Mouse (Mus musculus) CD8-positive naive resting alpha-beta T cell, adult 2 months (primary cell): ENCODE results near the gene Tuba1c.

Experiments
- DNase-seq, 2 experiments: peaks; one replicate each; pipeline ENCODE4 v3.0.0; 2022; ENCODE audit warnings: low read depth in 2 of 2, low spot score in 2 of 2

Tuba1c gene

DNA sequence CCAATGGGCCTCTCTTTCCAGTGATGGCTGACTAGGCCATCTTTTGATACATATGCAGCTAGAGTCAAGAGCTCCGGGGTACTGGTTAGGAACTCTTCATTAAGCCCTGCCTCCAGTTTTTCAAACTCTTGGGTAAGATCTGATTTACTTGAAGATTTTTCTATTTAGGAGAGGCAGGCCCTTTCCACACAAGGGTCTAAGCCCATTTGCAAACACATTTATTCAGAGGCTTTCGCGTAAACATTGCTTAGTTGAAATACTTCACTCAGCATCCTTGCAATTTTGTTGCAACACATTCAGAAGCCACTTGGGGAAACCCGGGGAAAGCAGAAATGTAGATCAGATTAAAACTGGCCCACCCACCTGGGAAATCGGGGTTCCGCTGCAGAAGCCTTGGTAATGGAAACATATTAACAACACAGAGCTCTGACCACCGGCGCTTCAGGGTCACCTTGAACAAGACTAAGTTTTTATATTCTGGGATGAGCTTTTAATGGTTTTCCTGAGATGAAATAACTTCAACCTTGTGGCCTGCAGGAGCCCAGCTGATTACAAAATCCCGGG, 34.7 kb upstream of the Tuba1c start:
- DNase-seq: no peak

DNA sequence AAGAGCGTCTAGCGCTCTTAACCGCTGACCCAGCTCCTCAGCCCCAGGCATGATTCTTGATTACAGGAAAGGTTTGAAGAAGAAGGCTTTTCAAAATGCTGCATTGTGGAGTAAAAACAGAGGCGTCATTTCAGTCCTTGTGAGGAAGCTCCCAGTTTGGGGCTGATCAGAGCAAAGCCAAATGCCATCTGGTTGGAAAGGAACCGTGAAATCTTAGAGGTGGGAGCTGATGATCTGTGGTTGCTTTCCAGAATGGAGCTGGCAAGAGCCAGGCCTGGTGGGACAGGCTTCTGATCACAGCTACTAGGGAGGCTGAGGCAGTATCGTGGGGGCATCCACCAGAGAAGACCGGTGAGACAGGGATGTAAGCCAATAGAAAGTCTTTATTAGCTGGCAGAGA, 32.9 kb upstream of the Tuba1c start:
- DNase-seq: no peak

DNA sequence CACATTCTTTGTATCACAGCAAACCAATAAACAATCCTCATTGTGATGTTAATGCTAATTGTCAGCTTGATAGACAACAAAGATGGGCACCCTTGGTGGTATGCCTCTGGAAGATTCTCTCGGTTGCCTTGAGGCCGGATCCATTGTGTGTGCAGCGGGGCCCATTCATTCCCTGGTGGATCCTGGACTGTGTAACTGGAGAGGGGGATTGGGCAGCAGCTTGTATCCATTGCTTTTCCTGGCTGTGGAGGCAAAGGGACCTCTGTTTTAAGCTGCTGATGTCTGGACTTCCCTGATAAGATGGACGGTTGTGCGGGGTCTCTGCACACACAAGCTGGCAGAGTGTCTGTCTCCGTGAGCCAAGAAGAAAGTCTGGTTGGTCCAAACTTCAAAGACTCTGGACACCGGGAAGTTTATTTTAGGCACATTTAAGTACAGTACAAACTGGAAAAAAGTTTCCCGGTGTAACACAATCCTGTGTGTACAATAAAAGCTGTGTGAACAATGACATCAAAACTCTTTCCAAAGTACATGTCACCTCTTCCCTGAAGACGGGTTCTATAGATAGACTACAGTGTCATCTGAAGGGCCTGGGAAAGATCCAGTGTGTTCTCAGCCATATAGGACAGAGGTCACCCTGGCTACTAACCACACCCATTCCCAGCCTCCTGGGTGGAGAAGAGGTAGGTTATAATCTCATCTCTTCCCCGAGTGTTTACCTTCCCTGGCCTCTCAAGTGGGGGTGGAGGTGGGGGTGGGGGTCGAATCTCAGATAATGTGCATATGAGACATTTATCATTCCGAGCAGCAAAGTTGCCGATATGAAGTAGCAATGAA, 31.5 kb upstream of the Tuba1c start:
- no peak for DNase-seq

DNA sequence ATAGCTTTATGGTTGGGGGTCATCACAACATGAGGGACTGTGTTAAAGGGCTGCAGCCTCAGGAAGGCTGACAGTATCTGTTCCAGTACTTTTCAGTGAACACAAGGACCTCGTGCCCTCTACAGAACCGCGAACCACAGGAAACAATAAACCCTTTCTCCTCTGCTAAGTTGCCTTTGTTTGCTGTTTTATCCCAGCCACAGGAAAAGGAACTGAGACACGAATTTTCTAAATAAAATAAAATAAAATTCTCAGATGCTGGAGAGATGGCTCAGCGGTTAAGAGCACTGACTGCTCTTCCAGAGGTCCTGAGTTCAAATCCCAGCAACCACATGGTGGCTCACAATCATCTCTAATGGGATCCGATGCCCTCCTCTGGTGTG, 30.9 kb upstream of the Tuba1c start:
- DNase-seq: no peak

DNA sequence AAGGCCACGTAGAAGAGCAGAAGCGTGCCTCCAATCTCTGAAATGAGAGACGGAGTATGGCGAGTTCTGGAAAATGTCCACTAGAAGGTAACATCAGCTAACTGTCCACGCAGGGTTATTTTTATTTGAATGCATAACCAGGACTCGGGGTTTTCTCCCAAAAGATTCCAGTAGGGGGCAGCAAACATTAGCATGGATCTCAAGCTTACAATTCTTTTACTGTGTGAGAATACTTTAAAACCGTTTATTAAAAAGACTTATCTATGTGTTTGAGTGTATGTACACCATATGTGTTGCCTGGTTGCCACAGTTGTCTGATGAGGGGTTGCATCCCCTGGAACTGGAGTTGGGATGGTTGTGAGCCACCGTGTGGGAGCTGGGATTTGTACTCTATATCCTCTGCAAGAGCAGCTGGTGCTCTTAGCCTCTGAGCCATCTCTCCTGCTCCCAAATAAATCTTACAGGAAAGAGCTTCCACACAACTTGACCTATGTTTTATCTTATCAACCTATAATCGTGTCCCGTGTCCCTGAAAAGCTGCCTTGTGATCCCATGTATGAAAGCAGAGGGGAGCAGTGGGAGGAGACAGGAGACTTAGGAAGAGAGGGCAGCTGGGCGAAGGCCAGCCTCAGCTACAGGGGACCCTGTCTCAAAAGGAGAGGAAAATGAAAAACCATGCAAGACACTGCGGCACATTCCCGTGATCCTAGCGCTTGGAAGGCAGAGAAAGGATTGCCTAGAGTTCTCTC, 29.0 kb upstream of the Tuba1c start:
- DNase-seq: peak; percentile 57 to 71

DNA sequence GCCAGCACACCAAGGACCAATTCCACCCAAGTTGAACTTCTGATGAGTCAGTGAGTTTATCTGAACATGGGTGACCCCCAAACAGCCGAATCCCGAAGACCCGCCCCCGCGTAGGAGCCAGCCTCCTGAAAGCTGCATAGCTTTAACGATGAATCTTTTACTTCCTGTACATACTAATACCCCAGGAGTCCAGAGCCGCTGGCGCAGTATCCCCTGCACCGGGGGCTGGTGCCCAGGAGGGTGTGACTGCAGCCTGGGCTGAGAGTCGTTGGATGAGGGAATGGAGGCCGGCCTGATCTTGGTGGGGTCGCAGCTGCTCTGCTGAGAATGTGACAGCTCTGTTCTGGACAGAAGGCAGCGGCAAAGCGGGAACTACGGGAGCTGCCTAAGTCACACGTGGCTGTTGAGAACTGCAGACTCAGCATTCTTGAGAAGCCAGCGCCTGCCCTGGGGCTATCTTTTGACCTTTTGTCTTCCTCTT, 28.2 kb upstream of the Tuba1c start:
- no peak for DNase-seq

DNA sequence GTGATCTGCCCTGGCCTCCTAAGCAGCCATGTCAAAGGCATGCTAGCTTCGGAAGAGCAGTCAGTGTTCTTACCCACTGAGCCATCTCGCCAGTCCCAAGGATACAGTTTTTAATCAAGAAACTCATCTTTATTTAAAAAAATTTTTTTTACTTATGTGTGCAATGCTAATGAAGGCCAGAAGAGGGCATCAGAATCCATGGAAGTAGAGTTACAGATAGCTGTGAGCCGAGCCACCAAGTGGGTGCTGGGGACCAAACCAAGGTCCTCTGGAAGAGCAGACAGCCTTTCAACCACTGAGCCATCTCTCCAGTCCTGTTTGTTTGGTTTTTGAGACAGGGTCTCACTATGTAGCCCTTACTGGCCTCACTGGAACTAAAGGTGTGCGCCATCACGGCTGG, 26.1 kb upstream of the Tuba1c start:
- DNase-seq: no peak

DNA sequence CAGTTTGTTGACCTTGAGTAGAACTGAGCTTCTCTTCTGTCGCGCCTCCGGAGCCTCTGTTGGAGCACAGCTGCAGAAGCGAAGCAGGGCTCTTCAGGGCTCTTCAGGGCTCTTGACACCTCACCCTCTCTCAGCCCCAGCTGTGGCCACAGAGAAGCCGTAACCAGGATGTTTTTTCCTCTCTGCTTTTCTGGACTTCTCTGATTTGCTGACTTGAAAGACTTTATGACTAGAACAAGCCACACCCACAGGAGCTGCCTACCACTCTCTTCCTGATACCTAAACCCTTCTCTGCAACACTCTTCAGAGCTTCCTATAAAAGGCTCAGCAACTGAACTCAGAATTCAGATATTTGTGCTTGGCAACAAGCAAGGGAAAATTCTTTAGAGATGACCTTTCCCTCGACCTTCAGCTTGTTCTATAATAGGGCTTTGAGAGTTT, 20.9 kb upstream of the Tuba1c start:
- peak; percentile 44 to 58 for DNase-seq

DNA sequence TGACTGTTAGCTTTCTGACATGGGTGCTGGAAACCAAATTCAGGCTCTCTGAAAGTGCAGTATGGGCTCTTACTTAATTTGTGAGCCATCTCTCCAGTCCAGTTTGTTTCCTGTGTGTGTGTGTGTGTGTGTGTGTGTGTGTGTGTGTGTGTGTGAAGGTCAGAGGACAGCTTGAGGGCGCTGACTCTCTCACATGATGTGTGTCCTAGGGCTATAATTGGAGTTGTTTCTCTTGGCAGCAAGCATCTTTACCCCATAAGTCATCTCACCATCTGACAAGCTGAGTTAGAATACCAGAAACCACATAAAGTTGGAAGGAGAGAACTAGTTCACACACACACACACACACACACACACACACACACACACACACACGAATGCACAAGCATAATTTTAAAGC, 18.8 kb upstream of the Tuba1c start:
- no peak for DNase-seq

DNA sequence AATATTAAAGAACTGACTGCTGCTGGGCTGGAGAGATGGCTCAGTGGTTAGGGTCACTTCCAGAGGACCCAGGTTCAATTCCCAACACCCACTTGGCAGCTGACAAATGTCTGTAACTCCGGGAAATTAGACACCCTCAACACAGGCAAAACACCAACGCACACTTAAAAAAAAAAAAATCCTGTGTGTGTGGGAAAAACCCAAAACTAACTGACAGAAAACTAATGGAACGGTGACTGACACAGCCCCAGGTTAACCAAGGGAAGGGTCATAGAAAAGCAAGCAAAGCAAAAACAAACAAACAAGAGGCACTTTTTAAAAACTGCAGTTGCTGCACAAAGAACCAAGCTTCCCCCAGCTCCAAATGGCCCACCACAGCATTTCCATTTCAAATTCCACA, 17.7 kb upstream of the Tuba1c start:
- no peak for DNase-seq

DNA sequence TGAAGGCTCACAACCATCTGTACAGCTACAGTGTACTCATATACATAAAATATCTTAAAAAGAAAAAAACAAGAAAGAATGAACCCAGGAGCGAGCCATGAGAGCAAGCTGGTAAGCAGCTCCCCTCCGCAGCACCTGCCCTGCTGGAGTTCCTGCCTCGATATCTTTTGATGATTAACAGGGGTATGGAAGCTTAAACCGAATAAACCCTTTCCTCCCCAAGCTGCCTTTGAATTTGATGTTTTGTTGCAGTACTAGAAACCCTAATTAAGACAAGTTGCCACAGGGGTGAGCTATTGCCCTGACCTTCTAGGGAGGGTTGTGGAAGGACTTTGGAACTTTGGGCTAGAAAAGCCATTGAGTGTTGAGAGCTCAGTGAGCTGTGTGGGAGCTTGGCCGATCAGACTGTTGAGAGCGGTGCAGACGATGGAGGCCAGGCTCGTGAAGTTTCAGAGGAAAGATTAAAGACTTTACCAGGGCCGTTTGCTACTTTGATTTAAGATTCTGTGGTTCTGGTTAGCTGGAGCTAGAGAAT, 15.1 kb upstream of the Tuba1c start:
- no peak for DNase-seq

DNA sequence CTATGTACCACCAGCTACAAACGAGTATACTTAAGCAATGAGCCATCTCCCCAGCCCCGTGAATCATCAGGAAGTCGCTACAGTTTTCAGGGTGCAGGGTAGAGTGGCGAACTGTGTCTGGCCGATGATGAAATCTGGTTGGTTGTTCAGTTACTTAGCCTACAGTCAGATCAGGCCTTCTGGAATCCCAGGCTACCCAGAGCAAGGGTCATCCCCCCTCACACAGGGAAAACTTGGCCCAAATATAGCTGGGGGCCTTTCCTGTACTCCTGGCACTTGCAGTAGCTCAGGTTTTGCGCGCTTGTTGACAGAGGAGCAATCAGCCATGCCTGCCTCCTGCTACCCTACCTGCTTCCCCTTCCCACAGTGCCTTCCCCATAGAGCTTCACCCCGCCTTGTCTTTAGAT, 12.3 kb upstream of the Tuba1c start:
- DNase-seq: no peak

DNA sequence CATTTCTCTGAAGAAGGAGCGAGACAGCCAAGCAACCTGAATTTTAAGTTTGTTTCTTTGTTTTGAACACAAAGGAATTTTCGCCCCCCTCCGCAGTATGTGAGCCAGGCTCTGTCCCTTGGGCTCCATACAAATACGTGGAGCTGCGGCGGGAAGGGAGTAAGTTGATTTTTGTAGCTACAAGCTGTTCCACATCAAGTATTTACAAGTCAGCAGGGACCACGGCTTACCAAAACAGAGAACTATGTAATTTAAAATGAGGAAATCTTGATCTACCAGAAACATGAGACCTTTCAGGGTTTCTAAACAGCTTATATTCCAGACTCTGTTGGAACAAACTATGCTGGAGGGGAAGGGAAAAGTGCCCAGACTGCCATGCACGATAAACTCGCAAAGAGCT, 11.7 kb upstream of the Tuba1c start:
- no peak for DNase-seq

DNA sequence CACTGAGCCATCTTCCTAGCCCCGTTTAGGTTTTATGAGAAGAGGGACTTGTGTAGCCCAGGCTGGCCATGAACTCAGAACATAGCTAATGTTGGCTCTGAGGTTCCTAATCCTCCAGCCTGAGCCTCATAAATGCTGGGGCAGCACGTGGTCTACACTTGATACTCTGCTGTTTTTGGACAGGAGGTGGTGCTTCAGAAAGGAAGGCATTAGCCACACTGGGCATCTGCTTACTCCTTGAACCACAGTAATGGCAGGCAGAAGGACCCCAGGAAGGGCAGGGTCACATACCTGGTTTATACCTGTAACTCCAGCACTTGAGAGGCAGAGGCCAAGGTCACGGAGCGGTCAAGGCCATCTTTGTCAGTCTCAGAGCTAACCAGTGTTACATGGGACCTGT, 11.1 kb upstream of the Tuba1c start:
- no peak for DNase-seq

DNA sequence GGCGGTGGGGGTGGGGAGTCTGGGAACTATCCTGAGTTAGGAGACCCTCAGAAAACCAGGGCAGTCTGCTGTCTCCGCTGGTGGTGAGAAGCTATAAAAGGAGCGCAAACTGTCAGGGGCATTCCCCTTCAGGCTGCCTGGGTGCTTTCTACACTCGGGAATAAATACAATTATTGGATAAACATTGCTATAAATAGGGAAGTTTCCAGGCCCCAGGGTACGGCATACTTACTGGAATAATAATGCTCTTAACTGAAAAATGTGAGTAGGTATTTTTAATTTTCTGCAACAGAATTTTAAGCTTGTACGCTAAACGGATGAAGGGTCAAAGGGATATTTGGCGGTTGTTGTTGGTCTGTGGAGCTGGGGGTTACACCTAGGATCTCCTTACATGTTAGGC, 10.3 kb upstream of the Tuba1c start:
- DNase-seq: no peak

DNA sequence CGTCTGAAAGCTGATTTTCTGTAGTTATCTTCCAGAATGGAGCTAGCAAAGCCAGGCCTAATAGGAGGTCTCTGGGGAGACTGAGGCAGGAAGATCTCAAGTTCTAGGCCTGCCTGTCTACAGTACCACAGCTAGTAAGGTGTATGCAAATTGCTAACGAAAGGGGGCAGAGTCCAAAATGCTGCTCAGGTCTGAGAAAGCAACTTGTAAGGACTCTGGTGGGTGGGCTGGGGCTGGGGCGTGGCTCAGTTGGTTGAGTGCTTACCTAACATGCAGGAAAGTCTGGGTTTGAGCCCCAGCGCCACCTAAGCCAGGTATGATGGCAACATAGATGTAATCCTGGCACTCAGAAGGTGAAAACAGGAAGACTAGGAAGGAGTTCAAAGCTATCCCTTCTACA, 9.5 kb upstream of the Tuba1c start:
- DNase-seq: no peak

DNA sequence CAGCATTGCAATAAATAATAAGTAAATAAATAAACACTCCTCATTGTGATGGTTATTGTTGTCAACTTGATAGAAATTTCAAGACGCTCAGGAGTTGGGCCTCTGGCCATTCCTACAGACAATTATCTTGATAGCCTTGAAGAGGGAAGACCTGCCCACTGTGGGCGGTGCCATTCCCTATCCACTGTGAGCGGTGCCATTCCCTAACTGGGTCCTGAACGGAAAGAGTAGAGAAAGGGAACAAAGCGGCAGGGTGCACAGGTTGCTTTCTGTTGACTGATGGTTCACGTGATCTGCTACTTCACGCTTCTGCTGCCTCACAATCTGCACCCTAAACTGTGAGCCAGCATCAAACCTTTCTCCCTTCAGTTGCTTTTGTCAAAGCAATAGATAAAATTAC, 8.4 kb upstream of the Tuba1c start:
- DNase-seq: no peak

DNA sequence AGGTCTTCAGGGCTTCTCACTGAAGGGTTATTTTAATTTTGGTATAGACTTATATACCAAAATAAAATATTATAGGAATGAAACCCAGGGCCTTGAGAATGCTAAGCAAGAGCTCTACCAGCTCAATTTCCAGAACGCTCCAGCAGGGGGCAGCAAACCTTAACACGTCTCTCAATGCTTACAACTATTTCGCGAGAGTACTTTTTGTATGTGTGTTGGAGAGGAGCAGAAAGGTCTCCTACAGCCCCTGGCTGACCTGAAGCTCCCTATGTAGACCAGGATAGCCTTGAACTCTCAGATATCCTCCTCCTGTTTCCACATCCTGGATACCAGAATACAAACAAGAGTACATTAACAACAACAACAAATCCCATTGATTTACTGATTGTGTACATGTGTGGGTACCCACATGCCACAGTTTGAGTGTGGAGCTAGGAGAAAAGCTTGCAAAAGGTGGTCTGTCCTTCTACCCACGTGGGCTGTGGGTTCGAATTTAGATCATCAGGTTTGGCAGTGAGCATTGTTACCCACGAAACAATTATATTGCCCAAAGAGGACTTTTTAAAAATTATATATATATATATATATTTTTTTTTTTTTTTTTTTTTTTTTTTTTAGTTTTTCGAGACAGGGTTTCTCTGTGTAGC, 4.9 kb upstream of the Tuba1c start:
- peak; percentile 75 to 83 for DNase-seq

DNA sequence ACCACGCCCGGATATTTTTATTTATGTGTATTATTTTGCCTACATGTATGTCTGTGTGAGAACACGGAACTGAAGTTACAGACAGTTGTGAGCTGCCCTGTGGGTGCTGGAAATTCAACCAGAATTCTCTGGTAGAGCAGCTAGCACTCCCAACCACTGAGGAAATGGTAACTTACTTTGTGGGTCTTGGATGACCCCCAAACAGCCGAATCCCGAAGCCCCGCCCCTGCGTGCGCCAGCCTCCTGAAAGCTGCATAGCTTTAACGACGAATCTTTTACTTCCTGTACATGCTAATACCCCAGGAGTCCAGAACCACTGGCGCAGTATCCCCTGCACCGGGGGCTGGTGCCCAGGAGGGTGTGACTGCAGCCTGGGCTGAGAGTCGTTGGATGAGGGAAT, 4.3 kb upstream of the Tuba1c start:
- no peak for DNase-seq

DNA sequence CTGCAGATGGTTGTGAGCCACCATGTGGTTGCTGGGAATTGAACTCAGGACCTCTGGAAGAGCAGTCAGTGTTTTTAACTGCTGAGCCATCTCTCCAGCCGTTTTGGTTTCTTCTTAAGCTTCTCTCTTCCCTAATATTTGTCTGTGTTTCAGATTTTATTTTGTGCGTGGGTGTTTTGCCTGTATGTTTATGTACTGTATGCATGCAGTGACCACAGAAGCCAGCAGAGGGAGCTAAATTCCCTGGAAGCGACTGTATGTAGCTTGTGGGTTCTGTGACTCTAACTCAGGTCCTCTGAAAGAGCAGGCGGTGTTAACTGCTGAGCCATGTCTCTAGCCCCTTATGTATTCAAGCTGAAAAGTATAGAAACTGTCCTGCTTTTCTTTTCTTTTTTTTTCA, 3.4 kb upstream of the Tuba1c start:
- peak in 1 of 2 experiments; percentile 51 for DNase-seq

DNA sequence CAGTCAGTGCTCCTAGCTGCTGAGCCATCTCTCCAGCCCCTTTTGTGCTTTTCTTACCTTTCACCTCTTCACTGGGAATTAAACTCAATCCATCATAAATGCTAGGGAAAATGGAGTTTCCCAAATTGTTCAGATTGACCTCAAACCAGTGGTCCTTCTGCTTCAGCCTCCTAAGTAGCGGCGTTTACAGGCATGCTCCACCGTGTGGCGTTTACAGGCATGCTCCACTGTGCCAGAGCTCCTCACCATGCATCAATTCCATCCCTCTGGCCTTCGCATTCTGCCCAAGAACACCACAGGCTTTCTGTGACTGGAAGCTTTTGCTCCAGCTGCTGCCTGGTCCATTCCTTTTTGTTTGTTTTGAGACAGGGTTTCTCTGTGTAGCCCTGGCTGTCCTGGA, 2.6 kb upstream of the Tuba1c start:
- DNase-seq: no peak
